Mouse (Mus musculus): ENCODE results near the gene Pnp2. TPM values are rescaled to one million over a fixed set of nuclear protein-coding genes. Genes with fewer than 3 reads are reported as not detected.

The Pnp2 gene
- total and polyA plus RNA-seq, 3 experiments, result 0.65 to 1.7 TPM; not detected in 1

GRCm38 (mm10) chr14:50997999-50998666, 42.3 kb downstream of the Pnp2 start:
- H3K9me3 ChIP-seq (replicated peaks; ENCODE audit: insufficient read depth, low read length), result no peaks in the 10 kb centered on the region
- TF ChIP-seq EP300 (IDR thresholded peaks at IDR 0.05; ENCODE audit: low read depth in 1 of 2, low read length in 2 of 2) (peak; percentile 16 to 42; a peak in 2 of 4 replicates), ETS1 (IDR thresholded peaks at IDR 0.05; ENCODE audit: low read depth, low read length) (no peak), GATA1 (IDR thresholded peaks at IDR 0.05; ENCODE audit: low read depth, low read length) (peak; percentile 41; the same call in 1 of the 2 replicates), TCF12 (IDR thresholded peaks at IDR 0.05; ENCODE audit: low read depth, low read length) (peak; percentile 31; the same call in 1 of the 2 replicates), POLR2A (IDR thresholded peaks at IDR 0.05; ENCODE audit: control insufficient read depth in 1 of 2, insufficient read depth in 1 of 2, low read depth in 1 of 2, low read length in 2 of 2, poor library complexity in 1 of 2) (no peak)
- H3K4me3 ChIP-seq (ENCODE audit: control insufficient read depth in 1 of 2, insufficient read depth in 1 of 2, low read depth in 2 of 2, low read length in 2 of 2), result no peak overlapping the region
- peak; percentile 18 for DNase-seq (ENCODE audit: low read depth, low spot score)
- 0 out of 4 replicates have a peak, but pooled peaks cover 0 to 2% of the 10 kb centered on the region in 2 experiments for H3K27me3 ChIP-seq (ENCODE audit: control insufficient read depth in 1 of 2, insufficient read depth in 2 of 2, low read length in 2 of 2)
- no peaks in the 10 kb centered on the region for H3K79me2 ChIP-seq (ENCODE audit: control insufficient read depth, insufficient read depth, low read length, poor library complexity)
- no peaks in the 10 kb centered on the region; a peak in 1 of 4 replicates for H3K36me3 ChIP-seq (ENCODE audit: control insufficient read depth in 1 of 2, insufficient read depth in 2 of 2, low read length in 2 of 2)
- H3K27ac ChIP-seq (ENCODE audit: control insufficient read depth, low read depth, low read length), result no peak overlapping the region
- H3K9ac ChIP-seq (ENCODE audit: control insufficient read depth, low read depth, low read length, poor library complexity, severe bottlenecking), result no peak overlapping the region
- peaks cover 0 to 9% of the 10 kb centered on the region in 2 experiments; a peak in 2 of 4 replicates for H3K4me1 ChIP-seq (ENCODE audit: control insufficient read depth in 1 of 2, insufficient read depth in 2 of 2, low read length in 2 of 2)

DNA sequence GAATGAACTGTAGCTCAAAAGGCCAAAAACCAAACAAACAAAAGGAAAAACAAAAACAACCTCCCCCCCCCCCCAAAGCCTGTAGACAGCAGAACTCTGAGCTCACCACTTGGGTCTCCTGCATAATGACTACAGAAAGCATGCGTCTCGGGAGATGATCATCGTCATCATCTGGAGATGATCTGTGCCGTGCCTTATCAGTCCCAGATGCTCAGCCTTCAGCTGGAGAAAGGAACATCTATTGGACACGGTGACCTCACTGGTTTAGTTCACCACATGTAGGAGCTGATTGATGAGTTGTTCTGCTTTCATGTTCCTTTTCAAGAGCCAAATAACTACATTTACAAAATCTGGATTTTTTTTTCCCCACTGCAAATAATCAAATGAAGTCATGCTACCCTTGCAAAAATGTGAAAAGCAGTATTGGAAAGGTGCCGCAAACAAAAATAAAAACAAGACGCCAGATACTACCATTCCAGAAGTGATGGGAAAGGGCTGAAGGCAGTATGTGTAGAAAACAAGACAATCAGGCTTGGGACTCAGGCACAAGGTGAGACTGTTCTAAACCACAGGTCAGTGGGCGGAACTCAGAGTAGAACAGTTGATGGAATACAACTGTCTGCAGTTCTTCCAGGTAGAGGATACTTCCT, 51.5 kb downstream of the Pnp2 start, which contains the start of gene Rnase10:
TSS of gene Rnase10 (plus strand) at position 600 of the 650 bp plus-strand sequence.
- Histone ChIP-seq H3K4me3 (ENCODE audit: control insufficient read depth in 1 of 2, insufficient read depth in 1 of 2, low read depth in 2 of 2, low read length in 2 of 2) (no peak within 1 kb of the TSS), H3K27ac (ENCODE audit: control insufficient read depth, low read depth, low read length) (no peak within 1 kb of the TSS), H3K9ac (ENCODE audit: control insufficient read depth, low read depth, low read length, poor library complexity, severe bottlenecking) (no peak within 1 kb of the TSS), H3K4me1 (ENCODE audit: control insufficient read depth in 1 of 2, insufficient read depth in 2 of 2, low read length in 2 of 2) (no peaks in the 10 kb centered on the region), H3K27me3 (ENCODE audit: control insufficient read depth in 1 of 2, insufficient read depth in 2 of 2, low read length in 2 of 2) (no peaks in the 10 kb centered on the region), H3K9me3 (replicated peaks; ENCODE audit: insufficient read depth, low read length) (no peaks in the 10 kb centered on the region), H3K79me2 (ENCODE audit: control insufficient read depth, insufficient read depth, low read length, poor library complexity) (no peaks in the 10 kb centered on the region), H3K36me3 (ENCODE audit: control insufficient read depth in 1 of 2, insufficient read depth in 2 of 2, low read length in 2 of 2) (no peaks in the 10 kb centered on the region)
- DNase-seq (ENCODE audit: low read depth, low spot score), result no peak
- TF ChIP-seq MYC (IDR thresholded peaks at IDR 0.05; ENCODE audit: low read depth, low read length) (no peak), TBP (IDR thresholded peaks at IDR 0.05; ENCODE audit: low read depth, low read length) (no peak), RCOR1 (IDR thresholded peaks at IDR 0.05; ENCODE audit: low read depth, low read length) (no peak), POLR2AphosphoS2 (IDR thresholded peaks at IDR 0.05; ENCODE audit: low read length) (no peak), USF2 (IDR thresholded peaks at IDR 0.05; ENCODE audit: borderline replicate concordance in 1 of 2, insufficient read depth in 1 of 2, low read depth in 1 of 2, low read length in 2 of 2) (no peak), CHD1 (IDR thresholded peaks at IDR 0.05; ENCODE audit: low read depth, low read length) (no peak), SMC3 (IDR thresholded peaks at IDR 0.05; ENCODE audit: low read depth, low read length) (no peak), JUND (IDR thresholded peaks at IDR 0.05; ENCODE audit: low read depth, low read length) (no peak), USF1 (IDR thresholded peaks at IDR 0.05; ENCODE audit: low read depth, low read length) (no peak), ZKSCAN1 (IDR thresholded peaks at IDR 0.05; ENCODE audit: low read depth, low read length) (no peak), MXI1 (IDR thresholded peaks at IDR 0.05; ENCODE audit: low read depth, low read length) (no peak), MYB (IDR thresholded peaks at IDR 0.05; ENCODE audit: low read depth, low read length) (no peak), ETS1 (IDR thresholded peaks at IDR 0.05; ENCODE audit: low read depth, low read length) (no peak), BHLHE40 (IDR thresholded peaks at IDR 0.05; ENCODE audit: borderline replicate concordance, low read depth, low read length) (no peak), MAFK (IDR thresholded peaks at IDR 0.05; ENCODE audit: borderline replicate concordance, low read depth, low read length) (no peak), HCFC1 (IDR thresholded peaks at IDR 0.05; ENCODE audit: low read depth, low read length) (no peak), GATA1 (IDR thresholded peaks at IDR 0.05; ENCODE audit: low read depth, low read length) (no peak), GABPA (IDR thresholded peaks at IDR 0.05; ENCODE audit: low read depth, low read length) (no peak), CHD2 (IDR thresholded peaks at IDR 0.05; ENCODE audit: low read length) (no peak)
